Mouse (Mus musculus) CD8-positive naive resting alpha-beta T cell, adult 57 days (primary cell): Measurements from ENCODE around the gene Adck2. TPM values are rescaled to one million over a fixed set of nuclear protein-coding genes. Genes with fewer than 3 reads are reported as not detected.

Experiments used
- total RNA-seq: library from RNA; stranded (reverse); gene quantifications from one replicate; pipeline ENCODE4 v1.2.4, GENCODE M21; 2023

Adck2 gene
- 40.5 TPM for total RNA-seq

DNA sequence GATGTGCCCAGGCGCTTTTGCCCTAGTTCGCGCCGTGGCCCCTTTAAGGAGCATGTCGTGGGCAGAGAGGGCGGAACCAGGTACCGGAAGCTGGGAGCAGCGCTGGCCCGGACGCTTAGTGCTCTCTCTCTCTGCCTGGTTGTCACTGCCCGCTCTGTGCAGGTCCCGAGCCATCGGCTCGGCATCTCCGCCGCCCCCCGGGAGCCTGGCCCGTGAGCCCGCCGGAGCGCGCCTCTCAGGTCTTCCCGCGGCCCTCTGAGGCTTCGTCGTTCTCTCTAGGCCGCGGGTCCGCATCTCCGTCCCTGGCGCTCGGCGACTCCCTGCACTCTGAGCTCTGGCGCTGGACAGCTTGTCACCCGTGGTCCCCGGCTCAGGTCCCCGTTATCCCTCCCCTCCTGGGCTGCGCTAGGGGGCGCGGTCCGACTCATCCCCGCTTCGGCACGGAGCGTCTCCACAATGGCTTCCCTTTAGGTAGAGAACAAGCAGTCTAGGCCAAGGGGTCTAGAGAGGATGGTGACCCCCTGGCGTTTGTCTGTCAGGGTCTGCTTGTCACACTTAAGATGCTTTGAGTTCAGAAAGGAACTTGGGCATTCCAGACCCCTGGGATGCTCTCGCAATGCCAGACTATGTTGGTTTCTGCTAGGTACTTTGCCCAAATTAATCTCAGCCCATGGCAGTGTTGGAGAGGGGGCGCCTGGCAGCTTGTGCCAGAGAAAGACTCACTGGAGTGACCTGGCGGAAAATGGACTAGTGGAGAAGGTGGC lies at the start of gene Adck2:
TSS of gene Adck2 (plus strand) at position 83 of the 764 bp plus-strand sequence.

GRCm38 (mm10) chr6:39557723-39558261 lies 15.9 kb upstream of the Adck2 start, which contains the start of gene Dennd2a:
TSS of gene Dennd2a (minus strand) at chr6:39557867.

DNA sequence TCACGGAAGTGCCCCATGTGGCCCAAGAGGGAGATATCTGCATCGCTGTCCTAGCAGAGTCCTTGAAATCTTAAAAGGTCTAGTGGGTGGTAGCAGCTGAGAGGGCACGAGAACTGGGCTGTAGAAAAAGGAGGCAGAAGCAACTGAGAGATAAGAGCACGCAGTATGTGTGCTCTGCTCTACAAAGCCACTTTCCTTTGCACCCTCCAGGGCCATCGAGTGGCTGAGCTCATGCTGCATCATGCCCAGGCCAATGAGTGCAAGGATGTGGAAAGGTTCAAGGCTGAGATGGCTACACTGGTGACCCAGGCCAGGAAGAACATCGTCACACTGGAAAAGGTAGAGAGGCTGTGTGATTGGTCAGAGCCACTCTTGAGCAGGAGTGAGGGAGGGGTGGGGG lies 11.8 kb downstream of the Adck2 start, which contains the start of gene Gm42420:
TSS of gene Gm42420 (plus strand) at position 237 of the 400 bp plus-strand sequence.

DNA sequence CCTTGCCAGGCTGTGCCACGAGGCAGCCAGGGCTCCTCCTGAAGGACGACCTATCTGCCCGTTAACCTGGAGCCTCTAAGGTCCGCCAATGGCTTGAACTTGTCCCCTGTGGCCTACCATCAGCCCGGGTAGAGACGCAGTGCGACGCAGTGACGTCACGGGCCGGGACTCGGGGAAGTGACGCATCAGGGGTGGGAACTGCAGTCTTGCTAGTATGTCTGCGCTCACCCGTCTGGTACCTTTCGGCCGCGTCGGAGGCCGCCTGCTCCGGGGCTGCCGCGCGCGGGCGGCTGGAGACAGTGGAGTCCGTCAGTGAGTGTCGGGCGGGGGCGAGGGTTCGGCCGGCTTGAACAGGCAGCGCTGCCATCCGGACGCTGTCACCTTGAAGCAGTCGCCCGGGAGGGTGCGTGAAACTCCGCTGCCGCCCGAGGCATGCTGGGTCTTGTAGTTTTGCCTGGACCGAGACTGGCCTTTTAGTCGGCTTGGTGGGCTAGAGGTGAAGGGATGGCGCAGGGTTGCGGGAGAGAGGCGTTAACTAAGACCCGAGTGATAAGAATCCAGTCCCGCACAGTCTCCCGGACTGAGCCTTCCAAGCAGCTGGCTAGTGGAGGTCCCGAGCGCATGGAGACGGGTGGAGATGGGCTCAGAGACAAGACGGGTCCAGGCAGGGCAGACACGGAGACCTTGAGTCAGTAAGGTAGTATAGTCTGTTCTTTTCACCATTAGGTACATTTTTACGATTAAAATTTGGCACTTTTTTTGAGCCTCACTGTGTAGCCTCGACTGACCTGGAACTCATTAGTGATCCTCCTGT lies 18.9 kb downstream of the Adck2 start, which contains the start of gene Ndufb2:
TSS of gene Ndufb2 (plus strand) at position 174 of the 814 bp plus-strand sequence.

Other genes with a start within 250 kb of the Adck2 start
- gene Slc37a3, start 196.2 kb upstream of the Adck2 start, total RNA-seq = 56.2 TPM
- 8.7 TPM for gene Rab19, start 192.7 kb upstream of the Adck2 start, total RNA-seq
- 123 TPM for gene Mkrn1, start 153.4 kb upstream of the Adck2 start, total RNA-seq
- gene Dennd2a, start 16.0 kb upstream of the Adck2 start, total RNA-seq = 0.28 TPM
- gene Gm42420, start 11.9 kb downstream of the Adck2 start, total RNA-seq = not detected
- 40.3 TPM for gene Ndufb2, start 18.7 kb downstream of the Adck2 start, total RNA-seq
- gene Braf, start 151.6 kb downstream of the Adck2 start, total RNA-seq = 33.2 TPM
- 32.3 TPM for gene Mrps33, start 237.1 kb downstream of the Adck2 start, total RNA-seq